Mouse (Mus musculus): ENCODE measurements around the gene S100z. TPM values are rescaled to one million over a fixed set of nuclear protein-coding genes. Genes with fewer than 3 reads are reported as not detected.

Gene S100z
- polyA plus RNA-seq, 1 experiment from 2014 or later, result 2.1 TPM

DNA sequence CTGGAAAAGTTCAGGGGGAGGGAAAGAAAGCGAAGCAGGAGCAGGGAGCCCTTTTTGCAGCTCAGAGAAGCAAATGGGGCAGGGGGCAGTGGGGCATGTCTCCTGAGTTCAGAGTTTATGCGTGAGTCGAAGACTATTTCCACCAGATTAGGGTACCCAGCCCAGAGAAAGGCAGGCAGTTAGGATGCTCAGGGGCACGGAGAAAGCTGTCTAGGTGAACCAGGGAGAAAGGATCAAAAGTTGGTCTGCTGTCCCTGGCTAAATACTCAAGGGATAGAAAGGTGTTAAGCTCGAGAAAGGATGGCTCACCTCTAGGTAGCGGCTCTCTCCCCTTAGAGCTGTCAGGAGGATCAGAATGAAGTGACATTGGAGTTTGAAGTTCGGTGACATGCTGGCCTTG lies 34.2 kb downstream of the S100z start:
- H3K9ac ChIP-seq (replicated peaks; ENCODE audit: low read length), result peak overlapping the region; percentile 57
- H3K9me3 ChIP-seq (replicated peaks; ENCODE audit: control insufficient read depth, low read length), result no peaks in the 10 kb centered on the region
- H3K4me1 ChIP-seq (ENCODE audit: control insufficient read depth, insufficient read depth, low read length), result no peaks in the 10 kb centered on the region
- ATAC-seq (replicated peaks; ENCODE audit: insufficient number of reproducible peaks, low FRiP score, low TSS enrichment, low read depth), result no peak
- H3K27me3 ChIP-seq (ENCODE audit: control insufficient read depth, insufficient read depth, low read length), result peaks cover 15% of the 10 kb centered on the region
- 7% methylated on average over 7 of the region's 7 CpGs for WGBS
- H3K4me2 ChIP-seq (ENCODE audit: low read depth, low read length), result peak overlapping the region; percentile 89
- H3K27ac ChIP-seq (replicated peaks; ENCODE audit: low read depth, low read length), result no peak overlapping the region
- no peaks in the 10 kb centered on the region for H3K36me3 ChIP-seq (replicated peaks; ENCODE audit: control insufficient read depth, insufficient read depth, low read depth, low read length)
- peak overlapping the region; percentile 36 for H3K4me3 ChIP-seq (ENCODE audit: low read depth, low read length)
- DNase-seq (ENCODE audit: low spot score), result no peak

DNA sequence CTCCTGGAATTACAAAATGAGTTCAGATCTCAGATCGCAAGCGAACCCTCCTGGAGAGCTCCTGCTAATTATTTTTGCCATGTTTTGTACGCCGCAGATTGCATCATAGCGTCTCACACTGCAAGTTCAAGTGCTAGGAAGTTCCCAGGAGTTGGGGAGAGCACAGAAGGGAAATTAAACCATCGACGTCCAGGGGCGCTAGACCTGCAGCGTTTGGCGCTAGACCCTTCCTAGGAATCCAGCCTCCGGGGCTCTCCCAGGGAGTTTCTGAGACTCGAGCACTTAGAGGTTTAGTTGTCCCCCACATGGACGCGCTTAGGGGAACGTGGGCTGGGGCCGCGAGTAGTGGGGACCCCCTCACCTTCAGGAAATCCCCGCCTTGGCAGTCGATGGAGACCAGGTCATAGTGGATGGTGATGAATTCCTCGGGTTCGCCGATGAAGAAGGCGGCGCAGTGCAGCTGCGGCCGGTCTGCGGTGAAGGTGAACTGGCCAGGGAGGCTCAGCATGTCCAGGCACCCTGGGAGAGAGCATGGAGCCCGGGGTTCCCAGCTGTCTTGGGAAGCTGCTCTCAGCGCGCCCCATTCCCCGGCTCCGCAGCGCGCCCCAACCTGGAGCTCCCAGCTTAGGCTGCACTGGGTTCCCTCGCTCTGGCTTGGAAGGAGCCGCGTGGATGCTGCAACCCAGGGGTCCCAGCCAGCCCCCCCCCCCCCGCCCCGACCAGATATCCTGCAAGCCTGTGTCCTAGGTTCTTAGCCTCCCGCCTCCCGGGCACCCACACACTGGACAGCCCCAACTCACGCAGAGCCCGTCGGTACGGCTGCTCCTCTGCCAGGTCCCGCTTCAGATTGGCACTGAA lies 34.9 kb downstream of the S100z start:
- ATAC-seq (replicated peaks; ENCODE audit: insufficient number of reproducible peaks, low FRiP score, low TSS enrichment, low read depth) (peak; percentile 52; the same call in 1 of the 2 replicates), DNase-seq (ENCODE audit: low spot score) (peak; percentile 76)
- no peaks in the 10 kb centered on the region for H3K36me3 ChIP-seq (replicated peaks; ENCODE audit: control insufficient read depth, insufficient read depth, low read depth, low read length)
- H3K9me3 ChIP-seq (replicated peaks; ENCODE audit: control insufficient read depth, low read length), result no peaks in the 10 kb centered on the region
- WGBS, result 1% methylated on average over 46 of the region's 46 CpGs
- H3K9ac ChIP-seq (replicated peaks; ENCODE audit: low read length), result peak overlapping the region; percentile 57
- no peaks in the 10 kb centered on the region for H3K4me1 ChIP-seq (ENCODE audit: control insufficient read depth, insufficient read depth, low read length)
- peak overlapping the region; percentile 36 for H3K4me3 ChIP-seq (ENCODE audit: low read depth, low read length)
- H3K4me2 ChIP-seq (ENCODE audit: low read depth, low read length), result peak overlapping the region; percentile 89
- no peak overlapping the region for H3K27ac ChIP-seq (replicated peaks; ENCODE audit: low read depth, low read length)
- peaks cover 15% of the 10 kb centered on the region for H3K27me3 ChIP-seq (ENCODE audit: control insufficient read depth, insufficient read depth, low read length)

- no peak overlapping the region for H3K27ac ChIP-seq (replicated peaks; ENCODE audit: low read depth, low read length)
- no peaks in the 10 kb centered on the region for H3K36me3 ChIP-seq (replicated peaks; ENCODE audit: control insufficient read depth, insufficient read depth, low read depth, low read length)
- H3K9ac ChIP-seq (replicated peaks; ENCODE audit: low read length), result no peak overlapping the region; the same call in 1 of the 2 replicates
- no peak for DNase-seq (ENCODE audit: low spot score)
- H3K4me1 ChIP-seq (ENCODE audit: control insufficient read depth, insufficient read depth, low read length), result no peaks in the 10 kb centered on the region
- WGBS, result 15% methylated on average over 4 of the region's 4 CpGs
- H3K9me3 ChIP-seq (replicated peaks; ENCODE audit: control insufficient read depth, low read length), result no peaks in the 10 kb centered on the region
- ATAC-seq (replicated peaks; ENCODE audit: insufficient number of reproducible peaks, low FRiP score, low TSS enrichment, low read depth), result no peak
- peaks cover 15% of the 10 kb centered on the region for H3K27me3 ChIP-seq (ENCODE audit: control insufficient read depth, insufficient read depth, low read length)
- H3K4me3 ChIP-seq (ENCODE audit: low read depth, low read length), result no peak overlapping the region; the same call in 1 of the 2 replicates
- no peak overlapping the region for H3K4me2 ChIP-seq (ENCODE audit: low read depth, low read length)
Measured at GRCm38 (mm10) chr13:95442901-95443300, 35.6 kb downstream of the S100z start.

DNA sequence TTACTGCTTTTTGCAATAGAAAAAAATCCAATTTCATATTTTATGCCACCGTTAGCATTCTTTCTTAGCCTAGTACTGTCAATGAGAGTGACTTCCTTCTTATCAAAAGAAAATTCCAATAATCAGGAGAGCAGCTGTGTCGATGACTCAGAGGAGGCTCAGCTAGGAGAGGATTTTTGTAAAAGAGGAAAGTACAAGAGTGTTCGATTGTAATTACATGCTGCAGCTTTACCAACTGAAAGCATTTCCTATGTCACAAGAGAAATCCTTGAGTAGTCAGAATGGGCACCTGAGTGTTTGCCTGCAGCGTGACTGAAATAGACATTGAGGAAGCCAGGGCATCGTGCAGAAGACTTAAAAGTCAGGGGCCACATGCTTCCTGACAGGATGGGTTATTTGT lies 39.0 kb downstream of the S100z start:
- H3K36me3 ChIP-seq (replicated peaks; ENCODE audit: control insufficient read depth, insufficient read depth, low read depth, low read length), result no peaks in the 10 kb centered on the region
- 84% methylated on average over 5 of the region's 5 CpGs for WGBS
- no peaks in the 10 kb centered on the region for H3K9me3 ChIP-seq (replicated peaks; ENCODE audit: control insufficient read depth, low read length)
- no peak for DNase-seq (ENCODE audit: low spot score)
- ATAC-seq (replicated peaks; ENCODE audit: insufficient number of reproducible peaks, low FRiP score, low TSS enrichment, low read depth), result no peak
- H3K27ac ChIP-seq (replicated peaks; ENCODE audit: low read depth, low read length), result no peak overlapping the region
- H3K4me2 ChIP-seq (ENCODE audit: low read depth, low read length), result no peak overlapping the region
- H3K4me1 ChIP-seq (ENCODE audit: control insufficient read depth, insufficient read depth, low read length), result no peaks in the 10 kb centered on the region
- H3K9ac ChIP-seq (replicated peaks; ENCODE audit: low read length), result no peak overlapping the region
- no peak overlapping the region for H3K4me3 ChIP-seq (ENCODE audit: low read depth, low read length)
- H3K27me3 ChIP-seq (ENCODE audit: control insufficient read depth, insufficient read depth, low read length), result peaks cover 10% of the 10 kb centered on the region

DNA sequence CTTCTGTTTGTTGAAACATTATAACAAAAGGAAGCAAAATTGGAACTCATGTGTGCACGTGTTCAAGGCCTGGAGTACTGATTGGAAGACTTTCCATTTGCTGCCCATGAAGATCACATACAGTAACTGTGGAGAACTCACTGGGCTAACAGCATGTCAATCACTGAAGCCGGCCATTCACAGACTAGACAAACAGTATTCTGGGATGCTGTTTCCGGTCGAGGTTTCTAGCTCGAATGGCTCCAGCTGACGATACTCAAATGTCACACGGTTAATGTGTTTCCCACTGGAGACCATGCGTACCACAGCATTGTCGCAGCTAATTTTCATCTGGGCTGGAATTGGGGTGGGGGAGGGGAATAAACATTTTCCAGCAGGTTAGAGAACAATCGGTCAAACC lies 46.8 kb downstream of the S100z start:
- Histone ChIP-seq H3K36me3 (replicated peaks; ENCODE audit: control insufficient read depth, insufficient read depth, low read depth, low read length) (no peaks in the 10 kb centered on the region), H3K4me1 (ENCODE audit: control insufficient read depth, insufficient read depth, low read length) (no peaks in the 10 kb centered on the region), H3K4me3 (ENCODE audit: low read depth, low read length) (no peak overlapping the region), H3K9me3 (replicated peaks; ENCODE audit: control insufficient read depth, low read length) (no peaks in the 10 kb centered on the region), H3K4me2 (ENCODE audit: low read depth, low read length) (no peak overlapping the region), H3K27me3 (ENCODE audit: control insufficient read depth, insufficient read depth, low read length) (no peaks in the 10 kb centered on the region), H3K9ac (replicated peaks; ENCODE audit: low read length) (no peak overlapping the region), H3K27ac (replicated peaks; ENCODE audit: low read depth, low read length) (no peak overlapping the region)
- 67% methylated on average over 10 of the region's 10 CpGs for WGBS
- DNase-seq (ENCODE audit: low spot score) (peak; percentile 12), ATAC-seq (replicated peaks; ENCODE audit: insufficient number of reproducible peaks, low FRiP score, low TSS enrichment, low read depth) (no peak)

DNA sequence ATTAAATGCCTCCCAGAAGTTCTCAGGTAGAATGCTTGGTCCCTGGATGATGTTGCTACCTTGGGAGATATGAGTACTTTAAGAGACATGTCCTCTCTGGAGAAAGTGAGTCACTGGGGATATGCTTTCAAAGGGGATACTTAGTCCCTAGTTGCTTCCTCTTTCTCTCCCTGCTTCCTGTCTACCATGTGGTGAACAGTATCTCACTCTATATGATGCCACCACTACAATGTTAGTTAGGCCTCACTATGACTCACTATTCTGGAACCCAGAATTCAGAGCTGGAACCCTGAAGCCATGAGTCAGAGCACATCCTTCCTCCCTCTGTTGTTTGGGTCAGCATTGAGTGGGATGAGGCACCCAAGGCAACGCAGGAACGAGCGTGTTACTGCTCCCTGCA lies 51.0 kb downstream of the S100z start:
- DNase-seq (ENCODE audit: low spot score) (no peak), ATAC-seq (replicated peaks; ENCODE audit: insufficient number of reproducible peaks, low FRiP score, low TSS enrichment, low read depth) (no peak)
- no peaks in the 10 kb centered on the region for H3K27me3 ChIP-seq (ENCODE audit: control insufficient read depth, insufficient read depth, low read length)

More for the DNA sequence above, 51.0 kb downstream of the S100z start:
- Histone ChIP-seq H3K36me3 (replicated peaks; ENCODE audit: control insufficient read depth, insufficient read depth, low read depth, low read length) (no peaks in the 10 kb centered on the region), H3K4me2 (ENCODE audit: low read depth, low read length) (no peak overlapping the region), H3K4me3 (ENCODE audit: low read depth, low read length) (no peak overlapping the region), H3K27ac (replicated peaks; ENCODE audit: low read depth, low read length) (no peak overlapping the region), H3K9me3 (replicated peaks; ENCODE audit: control insufficient read depth, low read length) (no peaks in the 10 kb centered on the region), H3K4me1 (ENCODE audit: control insufficient read depth, insufficient read depth, low read length) (no peaks in the 10 kb centered on the region), H3K9ac (replicated peaks; ENCODE audit: low read length) (no peak overlapping the region)
- WGBS, result 92% methylated on average over 3 of the region's 3 CpGs

Other genes with a start within 250 kb of the S100z start
- gene Pde8b, start 228.4 kb downstream of the S100z start, polyA plus RNA-seq (2014; fragmentation: Nextera tagmentation; extraction: Ambion mirVana), result 1.4 and 2.2 TPM in 2 replicates
- gene Zbed3, start 155.1 kb downstream of the S100z start, polyA plus RNA-seq (2014; fragmentation: Nextera tagmentation; extraction: Ambion mirVana), result 71.2 and 82.0 TPM in 2 replicates
- gene Aggf1, start 103.4 kb downstream of the S100z start, polyA plus RNA-seq (2014; fragmentation: Nextera tagmentation; extraction: Ambion mirVana), result 48.0 and 48.5 TPM in 2 replicates
- 2.0 and 5.3 TPM in 2 replicates for gene Crhbp, start 33.8 kb downstream of the S100z start, polyA plus RNA-seq (2014; fragmentation: Nextera tagmentation; extraction: Ambion mirVana)
- 0.38 and 0.45 TPM in 2 replicates for gene F2rl1, start 46.5 kb upstream of the S100z start, polyA plus RNA-seq (2014; fragmentation: Nextera tagmentation; extraction: Ambion mirVana)
- 133 and 144 TPM in 2 replicates for gene F2r, start 139.8 kb upstream of the S100z start, polyA plus RNA-seq (2014; fragmentation: Nextera tagmentation; extraction: Ambion mirVana)
- 3.0 and 3.2 TPM in 2 replicates for gene F2rl2, start 218.1 kb upstream of the S100z start, polyA plus RNA-seq (2014; fragmentation: Nextera tagmentation; extraction: Ambion mirVana)

Measured in embryonic facial prominence, embryonic 11.5 days (tissue).